Mouse (Mus musculus) adrenal gland, postnatal 36 days (tissue): Measurements from ENCODE around the gene Wfdc15b. TPM values are rescaled to one million over a fixed set of nuclear protein-coding genes. Genes with fewer than 3 reads are reported as not detected.
"Not testable (repeated sequence)": the region's sequence is repeated elsewhere in the genome, so short reads cannot be mapped to it uniquely, and the experiment has no call there.

Source experiments
- DNase-seq, 2 experiments: peaks; one replicate each; pipeline ENCODE4 v3.0.0; 2021; ENCODE audit warnings: mixed read lengths in 1 of 2
- long read RNA-seq, 2 experiments: library from polyadenylated mRNA; stranded (forward); transcript quantifications; one replicate each; pipeline ENCODE4 v2.0.0; 2021; ENCODE audit warnings: borderline sequencing depth in 2 of 2
- total RNA-seq, 2 experiments: library from RNA; stranded (reverse); gene quantifications; 2 replicates each; pipeline ENCODE4 v1.2.3; 2021

Wfdc15b gene
- not detected for total RNA-seq
- long read RNA-seq, experiment 1: 0 reads
- long read RNA-seq, experiment 2: 0 reads

- no peak for DNase-seq
Measured at GRCm38 (mm10) chr2:164221522-164221921, at the start of gene Wfdc15b. Gene Wfdc15b, minus strand, starts transcription at chr2:164221660.

- not testable (repeated sequence) for DNase-seq
Measured at GRCm38 (mm10) chr2:164256540-164256939, 35.1 kb upstream of the Wfdc15b start, which contains the start of gene Svs3b. Gene Svs3b, minus strand, starts transcription at chr2:164256640.

- DNase-seq: no peak
Measured at GRCm38 (mm10) chr2:164238366-164238765, 16.9 kb upstream of the Wfdc15b start, which contains the start of gene Svs2. Gene Svs2, minus strand, starts transcription at chr2:164238466.

- no peak for DNase-seq
Measured at GRCm38 (mm10) chr2:164232671-164233070, 11.2 kb upstream of the Wfdc15b start.

GRCm38 (mm10) chr2:164228361-164229070 lies 7.1 kb upstream of the Wfdc15b start:
- DNase-seq: peak; percentile 38 to 44

- DNase-seq: no peak
Measured at GRCm38 (mm10) chr2:164219295-164219694, 2.2 kb downstream of the Wfdc15b start.

GRCm38 (mm10) chr2:164212711-164213110 lies 8.7 kb downstream of the Wfdc15b start:
- no peak for DNase-seq

GRCm38 (mm10) chr2:164210892-164211291 lies 10.6 kb downstream of the Wfdc15b start:
- DNase-seq: no peak

- peak in 1 of 2 experiments; percentile 15 for DNase-seq
Measured at GRCm38 (mm10) chr2:164206676-164207075, 14.8 kb downstream of the Wfdc15b start.

GRCm38 (mm10) chr2:164206011-164206410 lies 15.4 kb downstream of the Wfdc15b start:
- DNase-seq: not testable (repeated sequence)

- DNase-seq: no peak
Measured at GRCm38 (mm10) chr2:164199626-164200327, 21.7 kb downstream of the Wfdc15b start, which contains the start of gene Wfdc15a. Gene Wfdc15a, minus strand, starts transcription at chr2:164200130.

- peak; percentile 26 to 45 for DNase-seq
Measured at GRCm38 (mm10) chr2:164196700-164196990, 24.8 kb downstream of the Wfdc15b start.

GRCm38 (mm10) chr2:164195971-164196699 lies 25.3 kb downstream of the Wfdc15b start:
- peak; percentile 13 to 18 for DNase-seq

GRCm38 (mm10) chr2:164194959-164195630 lies 26.4 kb downstream of the Wfdc15b start:
- peak; percentile 43 for DNase-seq

- DNase-seq: no peak
Measured at GRCm38 (mm10) chr2:164192279-164192678, 29.2 kb downstream of the Wfdc15b start.

GRCm38 (mm10) chr2:164190576-164190975 lies 30.9 kb downstream of the Wfdc15b start, which contains the start of gene Wfdc12:
Gene Wfdc12, minus strand, starts transcription at chr2:164190608.
- DNase-seq: no peak

- no peak for DNase-seq
Measured at GRCm38 (mm10) chr2:164188722-164189121, 32.7 kb downstream of the Wfdc15b start.

- no peak for DNase-seq
Measured at GRCm38 (mm10) chr2:164184145-164184719, 37.2 kb downstream of the Wfdc15b start.

- no peak for DNase-seq
Measured at GRCm38 (mm10) chr2:164183340-164183739, 38.1 kb downstream of the Wfdc15b start.

GRCm38 (mm10) chr2:164182692-164183255 lies 38.7 kb downstream of the Wfdc15b start, which contains the start of gene Wfdc5:
Gene Wfdc5, minus strand, starts transcription at chr2:164182742.
- DNase-seq: no peak

GRCm38 (mm10) chr2:164180770-164181169 lies 40.7 kb downstream of the Wfdc15b start:
- DNase-seq: no peak
